Mouse (Mus musculus) Patski (cell line): ENCODE results near the gene Tmem106a. TPM values are rescaled to one million over a fixed set of nuclear protein-coding genes. Genes with fewer than 3 reads are reported as not detected.
"Not testable (repeated sequence)": the region's sequence is repeated elsewhere in the genome, so short reads cannot be mapped to it uniquely, and the experiment has no call there.

ENCODE experiments used
- ATAC-seq: fragments of 100-300 bp; one replicate; pipeline ENCODE4 v1.8.0; 2021
- CTCF ChIA-PET: fragments of 350-600 bp; sonication (Branson Sonifier 250); formaldehyde crosslinking; loops from one replicate; lab custom pipeline; 2022; ENCODE audit warnings: inconsistent platforms; lab: Charles Lee
- POLR2A ChIA-PET: fragments of 350-600 bp; sonication (Branson Sonifier 250); formaldehyde crosslinking; loops from one replicate; lab custom pipeline; 2022; ENCODE audit warnings: antibody characterized with exemption, inconsistent platforms; lab: Charles Lee
- DNase-seq: peaks from one replicate; pipeline ENCODE4 v3.0.0-alpha.2; 2011; ENCODE audit warnings: low read depth, low spot score
- H3K27me3 ChIP-seq: fragments of 371-371 bp; one replicate; pipeline ENCODE4 v1.5.1; 2021
- CTCF ChIP-seq: fragments of 100-300 bp; IDR thresholded peaks from one replicate; pipeline ENCODE4 v1.5.1; 2021
- in situ Hi-C: fragments of 300-500 bp; cut with MboI; formaldehyde crosslinking; loops from 3 replicates; pipeline ENCODE4 v1.11.1; 2018; ENCODE audit warnings: low pct_unique_long_range_greater_than_20kb, mixed read lengths
- polyA plus RNA-seq: library from polyadenylated mRNA; unstranded; gene quantifications from one replicate; pipeline ENCODE4 v1.2.3, GENCODE M21; 2021

Tmem106a gene
- polyA plus RNA-seq, 1 experiment from 2014 or later: 12.5 TPM

- ATAC-seq (no peak), DNase-seq (peak; percentile 22)
- peak; percentile 88 for TF ChIP-seq CTCF
- CTCF ChIA-PET: interaction anchor here (1.6 to 2.2 kb wide), 3 partner anchors 9 to 95 kb away, joined by 7 to 10 read pairs (median 8); no protein-coding TSS in a partner anchor
- in situ Hi-C loops: loop anchor here (5.0 kb wide), 1 partner anchor 95 kb away; the partner anchor contains the start of gene Vat1
- POLR2A ChIA-PET: interaction anchor here (0.6 kb wide), 1 partner anchor 115 kb away, joined by 3 read pairs; no protein-coding TSS in a partner anchor
- no peaks in the 10 kb centered on the region for H3K27me3 ChIP-seq
Observed at GRCm38 (mm10) chr11:101562391-101562790, 19.7 kb upstream of the Tmem106a start.

DNA sequence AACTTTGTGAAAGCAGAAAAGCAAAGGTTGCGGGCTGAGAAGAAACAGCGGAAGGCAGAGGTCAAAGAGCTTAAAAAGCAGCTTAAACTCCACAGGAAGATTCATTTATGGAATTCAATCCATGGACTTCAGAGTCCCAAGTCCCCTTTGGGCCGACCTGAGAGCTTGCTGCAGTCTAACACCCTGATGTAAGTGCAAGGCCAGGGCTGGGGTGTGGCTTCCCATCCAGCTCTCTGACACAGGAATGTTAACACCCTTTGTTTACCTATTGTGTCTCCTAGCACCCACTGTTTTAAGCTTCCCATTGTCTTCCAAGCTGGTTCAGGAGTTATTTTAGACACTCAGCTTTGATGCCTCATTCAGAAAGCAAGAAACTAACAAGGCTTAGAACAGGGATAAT, 13.6 kb upstream of the Tmem106a start:
- DNase-seq (no peak), ATAC-seq (no peak)
- POLR2A ChIA-PET: no interaction called here
- in situ Hi-C loops: no loop called here
- no peak for TF ChIP-seq CTCF
- CTCF ChIA-PET: interaction anchor here (1.0 kb wide), 1 partner anchor 12 kb away, joined by 3 read pairs; no protein-coding TSS in a partner anchor
- no peaks in the 10 kb centered on the region for H3K27me3 ChIP-seq

- TF ChIP-seq CTCF: peak; percentile 53
- ChIA-PET POLR2A (no interaction called here), CTCF (interaction anchor here (1.5 kb wide), 1 partner anchor 10 kb away, joined by 7 read pairs; no protein-coding TSS in a partner anchor)
- in situ Hi-C loops: no loop called here
- no peak for ATAC-seq
- no peak for DNase-seq
- H3K27me3 ChIP-seq: no peaks in the 10 kb centered on the region
Observed at GRCm38 (mm10) chr11:101576116-101576515, 5.9 kb upstream of the Tmem106a start.

DNA sequence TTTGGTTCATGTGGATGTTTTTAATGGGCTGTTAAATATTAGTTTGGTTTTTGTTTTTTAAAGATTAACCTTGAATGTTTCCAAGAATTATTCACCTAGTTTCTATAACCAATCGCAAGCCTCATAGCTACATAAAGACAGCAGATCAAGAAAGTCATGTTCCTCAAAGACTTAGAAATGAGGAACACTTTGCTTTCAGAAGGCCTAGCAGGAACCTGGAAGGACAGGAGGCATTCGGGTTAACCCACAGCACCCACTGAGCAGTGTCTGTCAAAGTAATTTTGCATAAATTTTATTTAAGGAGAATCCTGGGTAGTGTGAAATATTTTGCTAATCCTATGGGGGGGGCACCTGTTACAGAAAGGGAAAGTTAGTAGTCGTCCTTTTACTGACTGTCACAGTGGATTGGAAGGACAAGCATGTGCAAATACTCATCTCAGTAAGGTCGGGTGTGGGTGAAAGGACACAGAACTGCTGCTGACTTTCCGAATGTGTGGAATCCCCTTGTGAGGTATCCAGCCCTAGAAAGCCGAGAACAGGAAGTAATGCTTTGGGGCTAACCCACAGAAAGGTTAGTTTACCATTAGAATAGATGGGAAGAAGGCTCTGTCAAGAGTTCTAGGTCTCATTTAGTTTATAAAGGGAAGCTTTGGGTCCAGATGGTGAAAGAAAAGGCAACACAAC, 819 bp upstream of the Tmem106a start:
- no peak for TF ChIP-seq CTCF
- ATAC-seq (no peak), DNase-seq (no peak)
- in situ Hi-C loops: no loop called here
- CTCF ChIA-PET: interaction anchor here (1.3 kb wide), 1 partner anchor 10 kb away, joined by 3 read pairs; no protein-coding TSS in a partner anchor
- POLR2A ChIA-PET: interaction anchor here (1.3 kb wide), 1 partner anchor 15 kb away, joined by 3 read pairs; no protein-coding TSS in a partner anchor
- H3K27me3 ChIP-seq: no peaks in the 10 kb centered on the region

GRCm38 (mm10) chr11:101583205-101583604, 1.2 kb downstream of the Tmem106a start:
- ATAC-seq (no peak), DNase-seq (no peak)
- ChIA-PET CTCF (no interaction called here), POLR2A (no interaction called here)
- no peak for TF ChIP-seq CTCF
- H3K27me3 ChIP-seq: no peaks in the 10 kb centered on the region
- in situ Hi-C loops: no loop called here

GRCm38 (mm10) chr11:101585031-101585430, 3.0 kb downstream of the Tmem106a start:
- ATAC-seq, H3K27me3 ChIP-seq, DNase-seq, in situ Hi-C loops: not testable (repeated sequence)
- POLR2A ChIA-PET: interaction anchor here (1.4 kb wide), 1 partner anchor 11 kb away, joined by 3 read pairs; no protein-coding TSS in a partner anchor
- CTCF ChIA-PET: interaction anchor here (1.0 to 1.2 kb wide), 2 partner anchors 17 to 18 kb away, joined by 3 read pairs; no protein-coding TSS in a partner anchor

GRCm38 (mm10) chr11:101585805-101586204, 3.8 kb downstream of the Tmem106a start:
- in situ Hi-C loops: no loop called here
- ATAC-seq: no peak
- TF ChIP-seq CTCF: no peak
- ChIA-PET POLR2A (interaction anchor here (0.7 kb wide), 1 partner anchor 8 kb away, joined by 3 read pairs; no protein-coding TSS in a partner anchor), CTCF (interaction anchor here (0.8 to 1.6 kb wide), 3 partner anchors 11 to 19 kb away, joined by 3 to 5 read pairs (median 3); no protein-coding TSS in a partner anchor)
- H3K27me3 ChIP-seq: no peaks in the 10 kb centered on the region
- DNase-seq: no peak

- in situ Hi-C loops: no loop called here
- DNase-seq (no peak), ATAC-seq (no peak)
- H3K27me3 ChIP-seq: no peaks in the 10 kb centered on the region
- no peak for TF ChIP-seq CTCF
- ChIA-PET POLR2A (no interaction called here), CTCF (interaction anchor here (1.3 kb wide), 1 partner anchor 145 kb away, joined by 3 read pairs; the partner anchor contains the start of gene Dhx8)
Observed at GRCm38 (mm10) chr11:101587676-101588075, 5.6 kb downstream of the Tmem106a start.

- DNase-seq: no peak
- no peak for ATAC-seq
- H3K27me3 ChIP-seq: no peaks in the 10 kb centered on the region
- in situ Hi-C loops: no loop called here
- POLR2A ChIA-PET: no interaction called here
- CTCF ChIA-PET: interaction anchor here (0.8 kb wide), 1 partner anchor 12 kb away, joined by 3 read pairs; no protein-coding TSS in a partner anchor
- no peak for TF ChIP-seq CTCF
Observed at GRCm38 (mm10) chr11:101588868-101589267, 6.8 kb downstream of the Tmem106a start.

- ChIA-PET CTCF (interaction anchor here (0.8 kb wide), 1 partner anchor 11 kb away, joined by 3 read pairs; no protein-coding TSS in a partner anchor), POLR2A (no interaction called here)
- in situ Hi-C loops: no loop called here
- no peaks in the 10 kb centered on the region for H3K27me3 ChIP-seq
- ATAC-seq: no peak
- no peak for DNase-seq
- peak; percentile 88 for TF ChIP-seq CTCF
Observed at GRCm38 (mm10) chr11:101589444-101589843, 7.4 kb downstream of the Tmem106a start.
